Comparison of ENCODE assay signal across 8 mouse cellular contexts in the genomic region with DNA sequence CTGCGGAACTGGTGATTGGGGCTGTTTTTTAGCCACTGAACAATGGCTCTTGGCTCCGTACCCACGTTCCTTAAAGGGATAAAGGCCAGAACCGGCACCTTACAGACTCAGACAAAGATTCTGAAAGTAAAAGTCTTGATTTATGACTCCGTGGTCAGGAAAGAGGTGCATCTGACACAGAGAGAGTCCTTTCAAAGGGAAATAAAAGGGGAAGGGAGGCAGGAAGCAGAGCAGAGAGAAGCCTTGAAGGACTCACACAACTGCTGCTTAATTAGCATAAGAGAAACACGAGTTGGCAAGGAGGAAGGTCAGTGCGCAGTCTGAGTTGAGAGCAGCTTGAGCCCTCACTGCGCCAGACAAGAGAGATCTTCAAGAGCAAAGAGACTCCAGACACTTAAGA. TPM values are rescaled to one million over a fixed set of nuclear protein-coding genes. Genes with fewer than 3 reads are reported as not detected.
DNase-seq lines count a peak whose midpoint lies in the region; ATAC-seq and TF ChIP-seq lines count a peak whose summit lies in the region.

No protein-coding gene starts in this region.

- peak overlapping the region; percentile 58 for H3K4me3 ChIP-seq in gastrocnemius, adult 2 months
- H3K4me3 ChIP-seq in heart, adult 2 months: no peak overlapping the region
- H3K4me3 ChIP-seq in midbrain, embryonic 13.5 days (replicated peaks): no peak overlapping the region

- TF ChIP-seq CTCF in gastrocnemius, adult 2 months (IDR thresholded peaks at IDR 0.05): no peak
- TF ChIP-seq CTCF in heart, adult 2 months (IDR thresholded peaks at IDR 0.05): no peak

- peak; percentile 48; the same call in 1 of the 2 replicates for ATAC-seq in midbrain, embryonic 13.5 days
- ATAC-seq in monocyte, adult 5-6 weeks (replicated peaks; ENCODE audit: insufficient number of reproducible peaks, low FRiP score, low TSS enrichment, poor library complexity, severe bottlenecking): no peak

- no peaks in the 10 kb centered on the region for H3K79me2 ChIP-seq in heart, adult 2 months (replicated peaks; ENCODE audit: control insufficient read depth, insufficient read depth, low read length)

- TF ChIP-seq EP300 in heart, adult 2 months (IDR thresholded peaks at IDR 0.05; ENCODE audit: insufficient read depth, low read depth, low read length): no peak

- 9% methylated on average over 8 of the region's 8 CpGs for WGBS in heart, adult 2 months
- 13% methylated on average over 8 of the region's 8 CpGs for WGBS in midbrain, embryonic 13.5 days

- H3K9ac ChIP-seq in heart, adult 2 months (ENCODE audit: low read depth, low read length): no peak overlapping the region; the same call in 1 of the 2 replicates
- H3K9ac ChIP-seq in midbrain, embryonic 13.5 days (replicated peaks): no peak overlapping the region

- no peaks in the 10 kb centered on the region for H3K9me3 ChIP-seq in midbrain, embryonic 13.5 days

- intact Hi-C loops in gastrocnemius, adult 2 months (cut with DNase I): no loop called here
- intact Hi-C loops in heart, adult 2 months (cut with DNase I): no loop called here

- 0 out of 2 replicates have a peak overlapping the region, but pooled peaks have one; percentile 15 for H3K4me2 ChIP-seq in midbrain, embryonic 13.5 days (replicated peaks)

- no peaks in the 10 kb centered on the region for H3K27me3 ChIP-seq in heart, adult 2 months (ENCODE audit: control insufficient read depth, insufficient read depth, low read length)
- H3K27me3 ChIP-seq in midbrain, embryonic 13.5 days: no peaks in the 10 kb centered on the region

- no peak for DNase-seq in gastrocnemius, adult 2 months
- DNase-seq in gastrocnemius, postnatal 4 days (ENCODE audit: low spot score in 2 of 2): no peak
- DNase-seq in adrenal gland, adult 2 months: peak; percentile 79
- DNase-seq in heart, adult 2 months: peak in 1 of 2 experiments; percentile 10
- DNase-seq in kidney, adult 18-20 months: peak; percentile 22
- no peak for DNase-seq in layer of hippocampus, adult 9-11 months

- H3K4me1 ChIP-seq in heart, adult 2 months (ENCODE audit: control insufficient read depth, insufficient read depth, low read length): peaks cover 1% of the 10 kb centered on the region; the same call in 1 of the 2 replicates
- peaks cover 5% of the 10 kb centered on the region; the same call in 1 of the 2 replicates for H3K4me1 ChIP-seq in midbrain, embryonic 13.5 days (replicated peaks)

- no peak for TF ChIP-seq POLR2A in heart, adult 2 months (IDR thresholded peaks at IDR 0.05; ENCODE audit: insufficient read depth, low read depth, low read length)

- no peaks in the 10 kb centered on the region for H3K36me3 ChIP-seq in heart, adult 2 months (ENCODE audit: control insufficient read depth, insufficient read depth, low read length)
- H3K36me3 ChIP-seq in midbrain, embryonic 13.5 days: no peaks in the 10 kb centered on the region

- H3K27ac ChIP-seq in gastrocnemius, adult 2 months: no peak overlapping the region
- H3K27ac ChIP-seq in heart, adult 2 months: peak overlapping the region; percentile 18; the same call in 1 of the 2 replicates
- no peak overlapping the region for H3K27ac ChIP-seq in midbrain, embryonic 13.5 days

RNA-seq across cellular contexts. Expression of a gene that starts 13.7 kb away (rescaled TPM):
- total RNA-seq in gastrocnemius, adult 2 months (2021): 1 to 10 TPM; 1.8 to 2.7 TPM
- total RNA-seq in gastrocnemius, postnatal 4 days (2021): 10 to 100 TPM; 16.1 to 19.3 TPM
- 10 to 100 TPM; 13.8 to 16.1 TPM for total RNA-seq in adrenal gland, adult 2 months (2021)
- 2.0 and 2.4 TPM in 2 replicates for polyA plus RNA-seq in adrenal gland, adult 2 months (2012; rRNA removed)
- total RNA-seq in heart, adult 2 months (2021): 1 to 10 TPM; 7.5 to 8.4 TPM
- polyA plus RNA-seq in heart, adult 2 months (2012; rRNA removed): 2.8 and 5.9 TPM in 2 replicates
- polyA plus RNA-seq in midbrain, embryonic 13.5 days (2015; fragmentation: Nextera tagmentation; extraction: Ambion mirVana): 6.8 and 7.2 TPM in 2 replicates
- 0.21 to 0.68 TPM in 2 of 3 replicates, not detected in the other for total RNA-seq in monocyte, adult 5-6 weeks (2017)

Comparison
In these comparisons a context has a peak if more than half of its experiments do, and no peak if none do; other contexts are left out.
1. DNase-seq: peak in adrenal gland, adult 2 months (single experiment) and kidney, adult 18-20 months (single experiment); none in gastrocnemius, adult 2 months (single experiment), gastrocnemius, postnatal 4 days (0 of 2) and layer of hippocampus, adult 9-11 months (single experiment).